Mouse (Mus musculus) adrenal gland, postnatal 25 days (tissue): ENCODE data around the gene Nr1d1. TPM values are rescaled to one million over a fixed set of nuclear protein-coding genes. Genes with fewer than 3 reads are reported as not detected.

Experiments used
- DNase-seq: peaks from one replicate; pipeline ENCODE4 v3.0.0; 2021; ENCODE audit warnings: mixed read lengths
- total RNA-seq: library from RNA; stranded (reverse); gene quantifications from 2 replicates; pipeline ENCODE4 v1.2.3, GENCODE M21; 2021

Gene Nr1d1
- total RNA-seq, 1 experiment from 2014 or later, result 238 TPM

GRCm38 (mm10) chr11:98788139-98788538 lies 13.0 kb upstream of the Nr1d1 start:
- no peak for DNase-seq

- no peak for DNase-seq
Observed at GRCm38 (mm10) chr11:98787691-98788090, 12.6 kb upstream of the Nr1d1 start.

GRCm38 (mm10) chr11:98787229-98787628 lies 12.1 kb upstream of the Nr1d1 start:
- no peak for DNase-seq

- peak; percentile 91 for DNase-seq
Observed at GRCm38 (mm10) chr11:98786359-98787214, 11.5 kb upstream of the Nr1d1 start.

- peak; percentile 66 for DNase-seq
Observed at GRCm38 (mm10) chr11:98785772-98786281, 10.7 kb upstream of the Nr1d1 start.

GRCm38 (mm10) chr11:98785214-98785613 lies 10.1 kb upstream of the Nr1d1 start:
- no peak for DNase-seq

- no peak for DNase-seq
Observed at GRCm38 (mm10) chr11:98784139-98784538, 9.0 kb upstream of the Nr1d1 start.

- peak; percentile 97 for DNase-seq
Observed at GRCm38 (mm10) chr11:98783236-98783696, 8.1 kb upstream of the Nr1d1 start.

- DNase-seq, result no peak
Observed at GRCm38 (mm10) chr11:98782651-98783235, 7.6 kb upstream of the Nr1d1 start.

- DNase-seq, result no peak
Observed at GRCm38 (mm10) chr11:98781851-98782512, 6.8 kb upstream of the Nr1d1 start.

GRCm38 (mm10) chr11:98777888-98778287 lies 2.8 kb upstream of the Nr1d1 start:
- DNase-seq, result no peak

GRCm38 (mm10) chr11:98776843-98777590 lies 1.9 kb upstream of the Nr1d1 start:
- peak; percentile 55 for DNase-seq

GRCm38 (mm10) chr11:98776052-98776764 lies 1.1 kb upstream of the Nr1d1 start:
- DNase-seq, result no peak

- DNase-seq, result peak; percentile 99
Observed at GRCm38 (mm10) chr11:98775348-98776051, 367 bp upstream of the Nr1d1 start.

GRCm38 (mm10) chr11:98773635-98774295 lies 1.4 kb downstream of the Nr1d1 start:
- DNase-seq, result peak; percentile 100

GRCm38 (mm10) chr11:98772667-98773171 lies 2.4 kb downstream of the Nr1d1 start:
- peak; percentile 75 for DNase-seq

- DNase-seq, result no peak
Observed at GRCm38 (mm10) chr11:98771844-98772525, 3.1 kb downstream of the Nr1d1 start.

GRCm38 (mm10) chr11:98771131-98771530 lies 4.0 kb downstream of the Nr1d1 start:
- no peak for DNase-seq
